Mouse (Mus musculus): ENCODE results near the gene Hipk4. TPM values are rescaled to one million over a fixed set of nuclear protein-coding genes. Genes with fewer than 3 reads are reported as not detected.

The Hipk4 gene
- total RNA-seq, 2 experiments from 2014 or later: 0.26 to 0.40 TPM

DNA sequence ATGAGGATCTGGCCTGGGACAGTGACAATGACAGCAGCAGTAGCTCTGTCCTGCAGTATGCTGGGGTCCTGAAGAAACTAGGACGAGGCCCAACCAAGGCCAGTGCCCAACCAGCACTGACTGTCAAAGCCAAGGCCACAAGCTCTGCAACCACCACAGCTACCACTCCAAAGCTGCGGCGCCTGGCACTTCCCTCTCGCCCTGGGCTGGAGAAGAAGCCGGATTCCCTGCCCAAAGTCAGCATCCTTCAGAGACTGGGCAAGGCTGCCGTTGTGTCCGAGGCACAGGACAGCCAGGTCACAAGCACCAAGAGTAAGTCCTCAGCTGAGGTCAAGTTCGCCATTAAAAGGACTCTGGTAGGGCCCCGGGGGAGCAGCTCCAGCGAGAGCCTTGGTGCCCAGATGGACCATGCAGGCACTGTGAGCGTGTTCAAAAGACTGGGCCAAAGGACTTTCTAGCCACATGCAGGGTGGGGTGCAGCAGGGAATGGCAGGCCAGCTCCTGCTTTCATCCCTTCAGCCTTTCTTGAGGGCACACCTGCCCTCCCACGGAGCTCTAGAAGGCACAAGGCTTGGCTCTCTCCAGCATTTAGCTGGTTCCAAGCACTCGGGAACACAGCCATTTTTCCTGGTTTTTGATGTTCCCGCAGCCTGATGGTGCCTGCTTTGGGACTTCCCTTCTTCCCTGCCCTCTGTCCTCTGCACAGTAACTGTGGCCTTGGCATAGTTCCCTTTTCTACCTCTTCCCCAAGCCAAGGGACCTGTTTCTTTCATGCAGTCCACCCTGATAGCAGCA lies 57.5 kb downstream of the Hipk4 start:
- DNase-seq (ENCODE audit: low spot score in 2 of 2): peak; percentile 37 to 41

Other genes starting within 250 kb of the Hipk4 start
- gene Ltbp4, start 185.6 kb upstream of the Hipk4 start, total RNA-seq (2021): 10 to 100 TPM; 88.5 to 90.6 TPM
- 10 to 100 TPM; 18.3 to 19.4 TPM for gene Shkbp1, start 167.2 kb upstream of the Hipk4 start, total RNA-seq (2021)
- 1 to 10 TPM in 1 of 2 experiments, not detected in 1; 1.7 TPM for gene Gm20479, start 165.8 kb upstream of the Hipk4 start, total RNA-seq (2021)
- gene Sptbn4, start 75.6 kb upstream of the Hipk4 start, total RNA-seq (2021): 1 to 10 TPM; 2.9 to 3.1 TPM
- 10 to 100 TPM; 40.1 to 56.1 TPM for gene Blvrb, start 75.3 kb upstream of the Hipk4 start, total RNA-seq (2021)
- 10 to 100 TPM; 10.6 to 11.5 TPM for gene Sertad3, start 49.5 kb upstream of the Hipk4 start, total RNA-seq (2021)
- gene Sertad1, start 36.4 kb upstream of the Hipk4 start, total RNA-seq (2021): 10 to 100 TPM; 17.3 to 23.7 TPM
- gene Prx, start 23.9 kb upstream of the Hipk4 start, total RNA-seq (2021): 1 to 10 TPM; 2.6 to 3.0 TPM
- gene Pld3, start 30.0 kb downstream of the Hipk4 start, total RNA-seq (2021): 100 to 1,000 TPM; 123 to 147 TPM
- 10 to 100 TPM; 13.5 to 18.9 TPM for gene 2310022A10Rik, start 30.0 kb downstream of the Hipk4 start, total RNA-seq (2021)
- 100 to 1,000 TPM; 209 to 250 TPM for gene Akt2, start 68.3 kb downstream of the Hipk4 start, total RNA-seq (2021)
- not detected for gene Ttc9b, start 130.6 kb downstream of the Hipk4 start, total RNA-seq (2021)
- gene Map3k10, start 151.3 kb downstream of the Hipk4 start, total RNA-seq (2021): 10 to 100 TPM; 30.3 to 33.4 TPM
- 1 to 10 TPM; 1.2 to 2.0 TPM for gene Zfp607b, start 166.1 kb downstream of the Hipk4 start, total RNA-seq (2021)
- 10 to 100 TPM; 13.3 to 16.2 TPM for gene Zfp60, start 208.1 kb downstream of the Hipk4 start, total RNA-seq (2021)